Mouse (Mus musculus) CH12.LX (cell line): ENCODE data around the gene Trim16. TPM values are rescaled to one million over a fixed set of nuclear protein-coding genes. Genes with fewer than 3 reads are reported as not detected.

ENCODE experiments used
- DNase-seq: peaks from one replicate; pipeline ENCODE4 v3.0.0-alpha.2; 2013; ENCODE audit errors: extremely low read depth
- H3K27ac ChIP-seq: 2 replicates; pipeline ENCODE4 v1.5.1; 2012; ENCODE audit warnings: low read depth, mild to moderate bottlenecking, control low read depth, moderate library complexity; ENCODE audit not compliant: insufficient read depth
- H3K27me3 ChIP-seq: replicated peaks from 2 replicates; pipeline ENCODE3; 2012; ENCODE audit warnings: inconsistent platforms
- H3K36me3 ChIP-seq, 2 experiments: replicated peaks in 1 of 2; 2 replicates each; pipeline versions ENCODE3 to v1.6.1; 2012; ENCODE audit warnings: inconsistent platforms in 1 of 2, low read length in 1 of 2, mild to moderate bottlenecking in 1 of 2, mixed read lengths in 1 of 2, moderate library complexity in 1 of 2; ENCODE audit not compliant: control insufficient read depth in 1 of 2, insufficient read depth in 1 of 2
- H3K4me1 ChIP-seq, 2 experiments: 2 replicates each; pipeline ENCODE4 v1.6.1; 2012; ENCODE audit warnings: inconsistent platforms in 1 of 2, moderate library complexity in 1 of 2; ENCODE audit not compliant: insufficient read depth in 2 of 2, control insufficient read depth in 1 of 2
- H3K4me2 ChIP-seq: 2 replicates; pipeline ENCODE4 v1.6.1; 2012; ENCODE audit warnings: low read depth, mild to moderate bottlenecking, control low read depth; ENCODE audit not compliant: poor library complexity, insufficient read depth, severe bottlenecking
- H3K4me3 ChIP-seq, 3 experiments: fragments of 150-350 bp in 1 of 3; sonication (generic) in 1 of 3; replicated peaks in 1 of 3; 2 replicates each; pipeline versions ENCODE3 to v1.5.1; 2011 to 2012; ENCODE audit warnings: low read depth in 2 of 3, low read length in 2 of 3, mild to moderate bottlenecking in 2 of 3, moderate library complexity in 2 of 3, control low read depth in 1 of 3, improper control_type of control experiment in 1 of 3, inconsistent platforms in 1 of 3, mixed read lengths in 1 of 3; ENCODE audit not compliant: poor library complexity in 1 of 3
- H3K79me2 ChIP-seq: replicated peaks from 2 replicates; pipeline ENCODE4 v1.6.1; 2012; ENCODE audit warnings: mild to moderate bottlenecking, moderate library complexity; ENCODE audit not compliant: control insufficient read depth, poor library complexity, insufficient read depth, severe bottlenecking; ENCODE audit errors: extremely low read depth
- H3K9ac ChIP-seq: 2 replicates; pipeline ENCODE4 v1.6.1; 2012; ENCODE audit warnings: low read depth, mild to moderate bottlenecking, control low read depth, moderate library complexity; ENCODE audit not compliant: insufficient read depth
- H3K9me3 ChIP-seq: replicated peaks from 2 replicates; pipeline ENCODE3; 2012; ENCODE audit warnings: low read length, inconsistent platforms, mixed read lengths
- BHLHE40 ChIP-seq: IDR thresholded peaks from 2 replicates; pipeline ENCODE4 v1.6.1; 2011; ENCODE audit warnings: mild to moderate bottlenecking, low read depth, low read length, improper control_type of control experiment
- CHD1 ChIP-seq: IDR thresholded peaks from 2 replicates; pipeline ENCODE4 v1.6.1; 2012; ENCODE audit warnings: low read depth, low read length, improper control_type of control experiment, inconsistent platforms
- CTCF ChIP-seq, 2 experiments: IDR thresholded peaks in 1 of 2; conservative IDR thresholded peaks in 1 of 2; 2 replicates each; pipeline ENCODE4 v1.5.1; 2011 to 2012; ENCODE audit warnings: low read depth in 2 of 2, low read length in 2 of 2, improper control_type of control experiment in 1 of 2, inconsistent platforms in 1 of 2, mild to moderate bottlenecking in 1 of 2, moderate library complexity in 1 of 2
- E2F4 ChIP-seq: IDR thresholded peaks from 2 replicates; pipeline ENCODE4 v1.6.1; 2011; ENCODE audit warnings: low read depth, low read length, improper control_type of control experiment; ENCODE audit not compliant: insufficient replicate concordance
- ELF1 ChIP-seq: IDR thresholded peaks from 2 replicates; pipeline ENCODE4 v1.6.1; 2014; ENCODE audit warnings: low read depth, mild to moderate bottlenecking, inconsistent platforms, low read length, improper control_type of control experiment
- EP300 ChIP-seq: IDR thresholded peaks from 2 replicates; pipeline ENCODE4 v1.6.1; 2011; ENCODE audit warnings: low read length, improper control_type of control experiment
- GABPA ChIP-seq: IDR thresholded peaks from 2 replicates; pipeline ENCODE4 v1.6.1; 2012; ENCODE audit warnings: low read depth, low read length, improper control_type of control experiment, inconsistent platforms; ENCODE audit not compliant: insufficient replicate concordance
- HCFC1 ChIP-seq: IDR thresholded peaks from 2 replicates; pipeline ENCODE4 v1.6.1; 2012; ENCODE audit warnings: low read depth, mild to moderate bottlenecking, inconsistent platforms, low read length, improper control_type of control experiment
- IRF4 ChIP-seq: IDR thresholded peaks from 2 replicates; pipeline ENCODE4 v1.6.1; 2014; ENCODE audit warnings: low read depth, mild to moderate bottlenecking, inconsistent platforms, low read length, improper control_type of control experiment
- JUN ChIP-seq: IDR thresholded peaks from 2 replicates; pipeline ENCODE4 v1.6.1; 2011; ENCODE audit warnings: low read depth, mild to moderate bottlenecking, low read length, improper control_type of control experiment, moderate library complexity; ENCODE audit not compliant: insufficient read depth
- KAT2A ChIP-seq: IDR thresholded peaks from 2 replicates; pipeline ENCODE4 v1.6.1; 2012; ENCODE audit warnings: low read length, improper control_type of control experiment, inconsistent platforms; ENCODE audit not compliant: insufficient replicate concordance
- MAZ ChIP-seq: IDR thresholded peaks from 2 replicates; pipeline ENCODE4 v1.6.1; 2012; ENCODE audit warnings: low read depth, mild to moderate bottlenecking, inconsistent platforms, low read length, improper control_type of control experiment, moderate library complexity
- MEF2A ChIP-seq: IDR thresholded peaks from 2 replicates; pipeline ENCODE4 v1.6.1; 2014; ENCODE audit warnings: low read depth, mild to moderate bottlenecking, inconsistent platforms, low read length, improper control_type of control experiment, borderline replicate concordance
- MYC ChIP-seq: IDR thresholded peaks from 2 replicates; pipeline ENCODE4 v1.6.1; 2011; ENCODE audit warnings: low read depth, mild to moderate bottlenecking, improper control_type of control experiment, low read length
- PAX5 ChIP-seq: IDR thresholded peaks from 2 replicates; pipeline ENCODE4 v1.6.1; 2012; ENCODE audit warnings: low read length, inconsistent platforms, mixed read lengths
- POLR2A ChIP-seq: IDR thresholded peaks from 2 replicates; pipeline ENCODE4 v1.6.1; 2011; ENCODE audit warnings: low read depth, mild to moderate bottlenecking, improper control_type of control experiment, low read length
- SIN3A ChIP-seq: IDR thresholded peaks from 2 replicates; pipeline ENCODE4 v1.6.1; 2012; ENCODE audit warnings: low read length, improper control_type of control experiment, inconsistent platforms
- SMC3 ChIP-seq: IDR thresholded peaks from 2 replicates; pipeline ENCODE4 v1.6.1; 2011; ENCODE audit warnings: low read depth, low read length, improper control_type of control experiment
- TBP ChIP-seq: conservative IDR thresholded peaks from 2 replicates; pipeline ENCODE4 v1.6.1; 2011; ENCODE audit warnings: low read depth, low read length, improper control_type of control experiment
- UBTF ChIP-seq: IDR thresholded peaks from 2 replicates; pipeline ENCODE4 v1.6.1; 2012; ENCODE audit warnings: low read depth, mild to moderate bottlenecking, inconsistent platforms, low read length, improper control_type of control experiment, moderate library complexity
- USF1 ChIP-seq: IDR thresholded peaks from 2 replicates; pipeline ENCODE4 v1.6.1; 2014; ENCODE audit warnings: low read depth, mild to moderate bottlenecking, inconsistent platforms, low read length, improper control_type of control experiment
- USF2 ChIP-seq: conservative IDR thresholded peaks from 2 replicates; pipeline ENCODE4 v1.6.1; 2011; ENCODE audit warnings: low read depth, low read length, improper control_type of control experiment
- ZMIZ1 ChIP-seq: IDR thresholded peaks from 2 replicates; pipeline ENCODE4 v1.6.1; 2012; ENCODE audit warnings: low read depth, mild to moderate bottlenecking, inconsistent platforms, low read length, improper control_type of control experiment
- dilution Hi-C: fragments of 300-500 bp; cut with MboI; formaldehyde crosslinking; loops from 2 replicates; pipeline ENCODE4 v1.14.3; 2020; ENCODE audit warnings: low sequenced_read_pairs; ENCODE audit not compliant: extremely low pct_unique_long_range_greater_than_20kb, extremely low pct_ligation_motif_present
- in situ Hi-C: fragments of 300-500 bp; cut with MboI; formaldehyde crosslinking; loops from 3 replicates; pipeline ENCODE4 v1.14.3; 2019; ENCODE audit warnings: low sequenced_read_pairs, low pct_ligation_motif_present, low pct_unique_long_range_greater_than_20kb, mixed read lengths
- polyA plus RNA-seq: library from polyadenylated mRNA; unstranded; fragments of >175 nt; gene quantifications from 2 replicates; pipeline ENCODE4 v1.2.1, GENCODE M21; 2012; ENCODE audit warnings: low read depth; ENCODE audit not compliant: insufficient read length
- total RNA-seq, 2 experiments: library from RNA; depleted of rRNA; stranded (reverse); fragments of 300-350 nt in 1 of 2; fragments of >200 nt in 1 of 2; gene quantifications; 2 replicates each; pipeline ENCODE4 v1.2.3; 2012 to 2014

Trim16 gene
- total RNA-seq (2012; rRNA removed) (not detected in 2 replicates), total RNA-seq (2014; rRNA removed) (not detected in 2 replicates), polyA plus RNA-seq (0.12 TPM in 1 of 2 replicates, not detected in the other)

- in situ Hi-C loops = no loop called here
- Histone ChIP-seq H3K27ac (no peak within 1 kb of the TSS), H3K4me1 (peaks cover 4 to 18% of the 10 kb centered on the region in 2 experiments), H3K36me3 (no peaks in the 10 kb centered on the region), H3K9me3 (no peaks in the 10 kb centered on the region), H3K79me2 (no peaks in the 10 kb centered on the region), H3K27me3 (peaks cover 2% of the 10 kb centered on the region), H3K4me2 (peak within 1 kb of the TSS; percentile 6; the same call in 1 of the 2 replicates), H3K9ac (no peak within 1 kb of the TSS), H3K4me3 (no peak within 1 kb of the TSS)
- TF ChIP-seq USF1 = no peak
- no peak for TF ChIP-seq SIN3A
- TF ChIP-seq IRF4 = no peak
- no peak for TF ChIP-seq USF2
- no peak for TF ChIP-seq E2F4
- TF ChIP-seq SMC3 = no peak
- no peak for TF ChIP-seq MYC
- TF ChIP-seq JUN = no peak
- TF ChIP-seq UBTF = no peak
- TF ChIP-seq CHD1 = no peak
- TF ChIP-seq TBP = no peak
- no peak for TF ChIP-seq CTCF (conservative IDR thresholded peaks at IDR 0.05 in 1 of 2, IDR thresholded peaks at IDR 0.05 in 1 of 2; ENCODE audit: low read depth in 2 of 2, low read length in 2 of 2)
- no peak for TF ChIP-seq ELF1
- TF ChIP-seq KAT2A = no peak
- TF ChIP-seq PAX5 = no peak
- TF ChIP-seq ZMIZ1 = no peak
- no peak for TF ChIP-seq POLR2A
- no peak for TF ChIP-seq MEF2A
- dilution Hi-C loops = no loop called here
- DNase-seq = no peak
Observed at GRCm38 (mm10) chr11:62820059-62820541, at the start of gene Trim16. Trim16 (plus strand) TSS chr11:62820231.

- Histone ChIP-seq H3K9me3 (peaks cover 33% of the 10 kb centered on the region), H3K36me3 (no peaks in the 10 kb centered on the region), H3K27ac (no peak overlapping the region), H3K4me2 (no peak overlapping the region), H3K9ac (no peak overlapping the region), H3K27me3 (no peaks in the 10 kb centered on the region), H3K79me2 (no peaks in the 10 kb centered on the region), H3K4me1 (no peaks in the 10 kb centered on the region), H3K4me3 (no peak overlapping the region)
- no peak for DNase-seq
- TF ChIP-seq ZMIZ1 (no peak), TBP (no peak), EP300 (no peak), HCFC1 (no peak), SIN3A (no peak), GABPA (no peak), MEF2A (no peak), MYC (no peak), MAZ (no peak), BHLHE40 (no peak), CTCF (conservative IDR thresholded peaks at IDR 0.05 in 1 of 2, IDR thresholded peaks at IDR 0.05 in 1 of 2; ENCODE audit: low read depth in 2 of 2, low read length in 2 of 2) (no peak), USF2 (no peak)
- dilution Hi-C loops (no loop called here), in situ Hi-C loops (no loop called here)
Observed at GRCm38 (mm10) chr11:62776510-62776909, 43.5 kb upstream of the Trim16 start.
